Mouse (Mus musculus): Measurements from ENCODE around the gene Garem2.

The Garem2 gene

DNA sequence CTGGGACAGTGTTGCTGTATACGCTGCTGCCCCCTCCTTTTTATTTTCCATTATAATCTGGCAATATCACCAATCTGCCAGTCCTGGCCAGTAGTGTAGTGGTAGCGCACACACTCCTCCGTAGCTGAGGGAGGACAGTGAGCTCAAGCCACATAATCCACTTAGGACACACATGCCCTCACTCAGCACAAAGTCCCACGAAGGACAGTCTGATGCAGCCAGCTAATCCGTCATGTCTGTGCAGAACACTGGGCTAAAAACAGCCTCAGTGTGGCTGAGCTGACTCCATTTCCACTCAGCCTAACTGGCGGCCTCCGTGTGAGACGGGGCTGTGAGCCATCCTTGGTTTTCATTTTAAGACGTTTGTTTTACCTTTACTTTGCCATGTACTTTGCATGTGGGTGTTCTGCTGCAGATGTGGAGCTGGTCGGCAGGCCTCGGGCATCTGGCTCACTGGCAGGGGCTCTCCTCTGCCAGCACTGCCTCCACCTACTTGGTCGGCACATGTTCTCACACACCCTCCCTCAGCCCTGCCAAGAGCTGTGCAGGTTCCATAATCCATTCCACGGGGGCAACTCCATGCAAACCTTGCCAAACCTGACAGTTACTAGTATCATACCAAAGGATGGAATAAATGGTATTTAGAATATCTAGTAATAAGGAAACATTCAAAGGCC, 23.1 kb downstream of the Garem2 start:
- TF ChIP-seq GATA4 (IDR thresholded peaks at IDR 0.05; ENCODE audit: insufficient replicate concordance, low read length), result no peak

DNA sequence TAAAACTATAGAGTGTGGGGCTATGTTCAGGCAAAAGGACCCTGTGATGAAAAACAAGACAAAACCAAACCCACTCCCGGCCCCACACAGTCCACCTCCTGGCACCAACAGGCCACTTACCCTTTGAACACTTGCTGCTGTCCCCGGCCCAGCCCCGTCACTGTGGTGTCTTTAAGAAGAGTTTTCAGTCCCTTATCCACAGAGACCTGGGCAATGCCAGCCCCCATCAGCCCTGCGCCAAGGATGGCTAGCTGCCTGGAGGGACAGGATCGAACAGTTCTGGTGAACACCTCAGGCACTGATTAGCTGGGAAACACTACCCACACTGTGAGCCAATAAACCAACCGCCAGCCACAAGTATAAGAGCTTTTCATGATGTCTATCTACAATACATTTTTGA, 23.7 kb downstream of the Garem2 start:
- no peak for TF ChIP-seq GATA4 (IDR thresholded peaks at IDR 0.05; ENCODE audit: insufficient replicate concordance, low read length)

DNA sequence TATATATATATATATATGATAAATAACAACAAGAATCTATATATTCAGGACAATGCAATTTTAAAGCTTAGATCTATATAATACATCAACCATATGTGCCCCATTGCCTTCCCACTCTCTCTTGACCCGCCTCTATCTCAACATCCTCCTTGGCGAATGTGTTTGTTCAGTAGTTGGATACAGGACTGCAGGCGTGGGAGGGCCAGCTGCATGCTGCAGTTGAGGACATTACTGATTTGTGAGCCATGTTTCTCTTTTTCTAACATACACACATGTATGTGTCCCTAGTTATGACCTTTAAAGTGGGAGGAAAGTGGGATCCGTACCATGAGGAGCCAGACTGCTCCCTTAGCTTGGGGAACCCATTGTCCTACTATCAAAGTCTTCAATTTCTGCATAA, 26.3 kb downstream of the Garem2 start:
- TF ChIP-seq GATA4 (IDR thresholded peaks at IDR 0.05; ENCODE audit: insufficient replicate concordance, low read length), result no peak

DNA sequence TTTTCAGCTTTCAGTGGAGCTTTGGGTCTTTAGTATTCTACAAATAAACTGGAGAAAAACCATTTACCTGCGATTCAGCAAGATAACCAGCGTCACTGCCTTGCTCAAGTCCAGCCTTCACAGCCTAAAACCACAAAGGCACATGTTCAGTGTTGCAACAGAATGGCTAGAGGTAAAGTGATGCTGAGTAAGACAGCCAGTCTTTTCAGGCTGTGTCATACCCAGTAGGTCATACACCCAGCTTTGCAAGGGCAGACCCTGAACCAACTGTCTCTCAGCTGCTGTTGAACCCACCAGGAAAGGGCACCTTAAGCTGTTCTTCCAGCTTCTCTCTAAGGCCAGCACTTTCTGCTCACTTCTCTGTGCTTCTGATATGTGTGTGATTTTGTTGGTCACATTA, 27.2 kb downstream of the Garem2 start:
- TF ChIP-seq GATA4 (IDR thresholded peaks at IDR 0.05; ENCODE audit: insufficient replicate concordance, low read length), result no peak

DNA sequence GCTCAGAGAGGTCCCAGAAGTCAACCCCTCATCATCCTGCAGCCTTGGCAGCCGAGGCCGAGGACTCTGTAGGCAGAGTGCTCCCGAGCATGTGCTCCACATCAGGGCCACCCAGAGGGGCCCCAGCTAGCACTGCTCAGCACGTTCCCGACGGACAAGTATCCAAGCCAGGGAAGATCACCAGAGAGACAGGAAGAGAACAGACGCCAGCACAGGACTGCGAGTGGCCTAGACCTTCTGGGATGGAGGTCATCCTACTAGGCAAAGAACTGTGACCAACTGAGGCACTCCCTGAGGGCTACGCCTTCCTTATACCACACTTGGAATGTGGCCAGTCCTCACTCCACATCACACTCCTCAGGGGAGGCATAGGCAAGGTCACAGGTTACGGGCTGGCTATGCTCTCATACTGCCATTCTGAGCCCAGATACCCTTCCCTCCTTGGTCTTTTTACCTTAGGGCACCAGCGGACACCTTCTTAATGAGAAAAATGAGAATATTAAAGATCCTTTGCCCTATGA, 30.8 kb downstream of the Garem2 start:
- TF ChIP-seq GATA4 (IDR thresholded peaks at IDR 0.05; ENCODE audit: insufficient replicate concordance, low read length), result no peak

DNA sequence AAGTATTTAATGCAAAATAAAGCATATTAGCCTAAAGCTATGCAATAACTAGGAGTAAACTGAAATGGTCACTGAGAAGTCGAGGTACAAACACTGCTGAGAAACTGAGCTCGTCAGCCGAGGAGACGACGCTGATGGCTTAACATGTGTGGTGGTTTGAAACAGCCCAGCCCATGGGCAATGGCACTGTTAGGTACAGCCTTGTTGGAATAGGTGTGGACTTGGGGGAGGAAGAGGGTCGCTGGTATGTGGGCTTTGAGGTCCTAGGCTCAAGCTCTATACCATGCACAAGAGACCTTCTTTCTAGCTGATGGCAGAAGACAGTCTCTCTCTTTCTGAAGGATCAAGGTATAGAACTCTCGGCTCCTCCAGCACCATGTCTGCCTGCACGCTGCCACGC, 32.3 kb downstream of the Garem2 start:
- no peak for TF ChIP-seq GATA4 (IDR thresholded peaks at IDR 0.05; ENCODE audit: insufficient replicate concordance, low read length)

DNA sequence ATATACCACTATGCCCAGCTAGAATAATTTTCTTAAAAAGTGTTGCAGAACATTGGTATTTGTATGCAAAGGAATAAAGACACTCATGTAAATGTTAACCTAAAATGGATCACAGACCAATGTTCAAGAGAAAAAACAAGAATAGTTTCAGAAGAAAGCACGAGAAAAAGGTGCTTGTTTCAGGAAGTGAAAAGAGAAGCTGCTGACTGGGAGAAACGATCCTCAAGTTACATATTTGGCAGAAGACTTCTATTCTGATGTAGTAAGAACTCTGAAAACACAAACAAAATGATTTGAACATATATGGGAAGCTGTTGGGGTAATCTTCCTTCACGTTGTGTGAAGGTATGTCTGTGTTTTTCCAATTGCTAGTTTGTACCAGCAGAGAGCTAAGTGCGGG, 33.2 kb downstream of the Garem2 start:
- TF ChIP-seq GATA4 (IDR thresholded peaks at IDR 0.05; ENCODE audit: insufficient replicate concordance, low read length), result no peak

DNA sequence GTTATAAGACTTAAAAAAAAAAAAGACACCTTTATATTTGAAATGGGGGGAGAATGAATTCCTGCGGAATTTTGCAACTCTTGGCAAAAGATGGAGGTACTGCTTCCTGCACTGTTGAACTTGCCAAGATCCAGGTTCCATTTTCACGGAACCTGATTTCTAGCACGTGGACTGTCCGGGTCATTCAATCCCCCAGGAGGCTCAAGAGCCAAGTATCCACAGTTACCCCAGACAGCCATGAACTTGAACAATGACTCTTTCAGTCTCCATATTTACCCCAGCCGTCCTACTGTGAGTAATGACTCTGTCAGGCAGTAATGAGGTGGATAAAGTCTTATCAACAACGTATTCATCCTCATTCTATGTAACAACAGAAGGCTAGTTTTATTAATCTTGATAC, 41.6 kb downstream of the Garem2 start:
- TF ChIP-seq GATA4 (IDR thresholded peaks at IDR 0.05; ENCODE audit: insufficient replicate concordance, low read length), result no peak

DNA sequence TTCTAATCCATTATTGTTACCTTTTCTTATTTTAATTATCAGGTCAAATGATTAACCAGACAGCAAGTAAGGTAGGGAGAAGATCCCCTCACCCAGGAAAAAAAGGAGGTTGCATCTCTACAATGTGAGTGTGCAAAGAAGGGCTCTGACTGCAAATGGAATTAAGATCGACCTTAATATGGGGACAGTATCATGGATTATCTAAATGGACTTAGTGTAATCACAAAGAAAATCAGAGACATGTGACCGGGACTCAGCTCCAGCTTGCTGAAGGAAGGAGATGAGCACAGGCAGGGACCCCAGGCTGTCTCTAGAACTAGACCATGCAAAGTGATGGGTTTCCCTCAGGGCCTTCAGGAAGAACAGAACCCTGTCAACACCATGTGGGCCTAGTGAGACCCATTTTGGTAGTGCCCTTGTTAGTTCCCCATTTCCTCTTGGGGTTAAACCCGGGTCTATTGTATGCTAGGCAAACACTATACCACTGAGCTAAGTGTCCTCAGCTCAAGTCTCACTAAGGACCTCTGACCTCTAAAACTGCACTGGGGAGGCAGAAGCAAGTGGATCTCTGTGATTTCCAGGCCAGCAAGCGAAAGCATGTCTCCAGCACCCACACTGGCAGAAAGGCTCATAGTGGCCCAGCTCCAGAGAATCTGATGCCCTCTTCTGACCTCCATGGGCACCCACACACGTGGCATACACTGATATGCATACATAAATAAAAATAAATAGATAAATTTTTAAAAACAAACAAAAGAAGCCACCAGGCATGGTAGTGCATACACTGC, 43.4 kb downstream of the Garem2 start:
- no peak for TF ChIP-seq GATA4 (IDR thresholded peaks at IDR 0.05; ENCODE audit: insufficient replicate concordance, low read length)

DNA sequence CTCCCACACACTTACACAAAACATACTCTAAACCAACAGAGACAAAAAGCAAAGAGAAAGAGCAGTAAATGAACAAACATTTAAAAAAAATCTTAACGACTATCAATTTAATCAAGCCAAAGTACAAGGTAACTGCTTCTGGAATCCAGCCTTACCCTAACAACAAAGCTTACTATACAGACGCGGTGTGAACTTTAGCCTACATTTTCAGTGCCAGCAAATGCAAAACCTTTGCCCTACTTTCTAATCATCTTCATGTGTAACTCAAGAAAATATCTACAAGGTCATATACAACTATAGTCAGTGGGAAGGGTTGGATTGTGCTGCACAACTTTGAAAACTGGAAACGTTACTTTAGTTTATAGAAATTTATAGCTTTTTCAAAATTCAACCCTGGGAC, 47.0 kb downstream of the Garem2 start:
- no peak for TF ChIP-seq GATA4 (IDR thresholded peaks at IDR 0.05; ENCODE audit: insufficient replicate concordance, low read length)

DNA sequence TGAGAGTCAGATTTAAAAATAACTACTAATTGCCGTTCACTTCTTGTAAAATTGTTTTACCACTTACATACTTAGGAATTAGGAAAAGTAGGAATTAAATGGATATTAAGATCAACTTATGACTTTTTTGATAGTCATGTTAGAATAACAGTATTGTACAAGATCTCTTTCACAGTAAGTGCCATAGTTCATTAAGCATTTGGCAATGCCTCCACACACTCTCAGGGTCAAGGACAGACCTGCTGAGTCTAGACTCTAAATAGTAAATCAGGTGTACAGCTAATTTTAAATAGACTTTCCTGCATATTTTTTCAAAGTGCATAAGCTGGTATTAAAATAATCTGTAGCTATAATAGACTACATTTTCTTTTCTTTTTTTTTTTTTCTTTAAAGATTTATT, 47.5 kb downstream of the Garem2 start:
- no peak for TF ChIP-seq GATA4 (IDR thresholded peaks at IDR 0.05; ENCODE audit: insufficient replicate concordance, low read length)

DNA sequence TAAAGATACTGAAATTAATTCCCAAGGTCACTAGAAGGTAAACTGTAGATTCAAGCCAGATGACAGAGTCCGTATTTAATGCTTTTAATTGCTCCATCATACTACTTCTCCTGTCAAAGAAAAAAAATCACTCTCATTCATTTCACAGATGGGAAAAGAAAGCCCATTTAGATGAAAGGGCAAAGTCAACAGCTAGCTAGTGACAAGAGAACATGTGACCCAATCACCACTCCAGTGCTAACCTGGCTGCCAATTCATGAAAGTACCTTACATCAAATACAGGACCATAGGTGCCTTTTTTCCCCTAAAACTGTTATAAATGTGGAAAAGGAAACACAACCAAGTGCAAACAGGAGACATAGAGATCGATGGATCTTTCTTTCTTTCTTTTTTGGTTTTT, 48.3 kb downstream of the Garem2 start:
- no peak for TF ChIP-seq GATA4 (IDR thresholded peaks at IDR 0.05; ENCODE audit: insufficient replicate concordance, low read length)

DNA sequence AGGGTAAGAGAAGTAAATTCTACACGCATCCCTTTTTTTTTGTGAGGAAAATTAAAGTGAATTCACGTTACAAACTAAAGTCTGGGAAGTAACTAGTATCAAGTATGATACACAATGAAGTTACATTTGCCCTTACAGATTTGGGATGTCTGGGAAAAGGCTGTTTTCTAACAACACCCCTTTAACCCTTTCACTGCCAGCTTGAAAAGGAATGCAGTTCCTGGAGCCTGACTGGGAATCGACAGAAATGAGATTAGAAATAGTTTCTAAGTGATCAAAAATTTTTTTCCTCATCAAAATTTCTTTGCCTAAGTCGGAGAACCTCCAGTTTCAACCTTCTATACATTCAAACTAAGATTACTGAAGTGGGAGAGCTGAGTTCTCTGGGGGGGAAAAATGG, 49.1 kb downstream of the Garem2 start:
- TF ChIP-seq GATA4 (IDR thresholded peaks at IDR 0.05; ENCODE audit: insufficient replicate concordance, low read length), result no peak

DNA sequence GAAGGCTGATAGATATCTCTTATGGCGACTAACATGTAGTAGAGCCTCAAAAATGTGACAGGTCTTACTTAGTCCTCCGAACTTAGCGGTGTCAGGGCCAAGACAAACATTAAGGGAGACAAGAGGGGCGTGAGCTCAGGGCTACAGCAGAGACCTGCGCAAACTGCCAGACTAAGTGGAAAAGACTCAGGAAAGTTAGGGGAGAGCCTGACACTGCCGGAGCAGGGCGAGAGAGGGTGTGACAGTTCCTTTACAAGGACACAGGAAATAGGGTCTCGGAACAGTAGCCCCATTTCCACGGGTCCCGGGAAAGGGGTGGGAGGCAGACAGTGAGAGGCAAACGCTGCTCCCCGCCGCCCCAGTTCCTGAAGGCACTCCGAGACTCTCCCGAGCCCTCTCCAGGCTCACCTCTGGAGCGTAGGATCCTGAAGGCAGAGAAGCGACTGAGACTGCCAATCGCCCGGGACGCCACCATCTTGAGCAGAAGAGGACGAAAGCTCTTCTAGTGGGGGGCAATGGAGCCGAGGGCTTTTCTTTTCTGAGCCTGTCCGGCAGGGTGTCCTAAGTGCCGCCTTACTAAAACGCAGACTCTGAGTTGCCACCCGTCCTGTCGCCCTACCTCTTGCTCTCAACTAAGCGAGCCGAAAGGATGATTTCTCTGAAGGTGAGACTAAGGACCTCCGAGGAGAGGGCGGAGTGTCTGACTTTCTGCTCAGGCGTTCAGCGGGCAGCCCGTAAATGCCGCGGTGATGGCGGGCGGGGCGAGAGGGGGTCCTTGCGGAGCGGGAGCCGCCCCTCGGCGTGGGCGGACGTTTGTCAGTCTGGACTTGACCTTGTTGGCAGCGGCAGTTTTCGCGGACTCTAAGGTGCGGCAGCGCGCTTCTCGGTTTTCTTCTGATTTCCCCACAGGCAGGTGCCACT, 49.8 kb downstream of the Garem2 start, which contains the start of the genes Hadha and Hadhb:
Hadha (minus strand) TSS at position 689 of the 921 bp plus-strand sequence.
Hadhb (plus strand) TSS at position 775 of the 921 bp plus-strand sequence.
- no peak for TF ChIP-seq GATA4 (IDR thresholded peaks at IDR 0.05; ENCODE audit: insufficient replicate concordance, low read length)

DNA sequence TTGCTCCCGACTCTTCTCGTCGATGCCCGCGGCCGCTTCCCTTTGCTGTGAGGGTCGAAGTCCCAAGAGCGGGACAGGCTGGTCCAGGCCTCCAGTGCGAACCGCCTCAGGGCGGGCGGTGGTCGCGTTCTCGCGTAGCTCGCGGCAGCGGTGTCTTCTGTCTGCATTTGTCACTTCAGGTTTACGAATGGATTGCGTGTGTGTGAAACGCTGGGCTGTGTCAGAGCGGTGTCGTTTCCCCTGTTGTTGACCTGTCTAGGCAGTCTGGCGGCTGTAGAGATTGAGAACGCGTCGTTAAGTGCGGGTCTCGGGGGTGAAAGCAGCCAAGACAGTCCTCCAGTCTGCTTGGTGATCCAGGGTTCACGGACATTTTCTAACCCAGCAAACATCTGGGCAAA, 50.4 kb downstream of the Garem2 start:
- no peak for TF ChIP-seq GATA4 (IDR thresholded peaks at IDR 0.05; ENCODE audit: insufficient replicate concordance, low read length)
